Comparison of ENCODE assay signal across 8 mouse cellular contexts in the genomic region with DNA sequence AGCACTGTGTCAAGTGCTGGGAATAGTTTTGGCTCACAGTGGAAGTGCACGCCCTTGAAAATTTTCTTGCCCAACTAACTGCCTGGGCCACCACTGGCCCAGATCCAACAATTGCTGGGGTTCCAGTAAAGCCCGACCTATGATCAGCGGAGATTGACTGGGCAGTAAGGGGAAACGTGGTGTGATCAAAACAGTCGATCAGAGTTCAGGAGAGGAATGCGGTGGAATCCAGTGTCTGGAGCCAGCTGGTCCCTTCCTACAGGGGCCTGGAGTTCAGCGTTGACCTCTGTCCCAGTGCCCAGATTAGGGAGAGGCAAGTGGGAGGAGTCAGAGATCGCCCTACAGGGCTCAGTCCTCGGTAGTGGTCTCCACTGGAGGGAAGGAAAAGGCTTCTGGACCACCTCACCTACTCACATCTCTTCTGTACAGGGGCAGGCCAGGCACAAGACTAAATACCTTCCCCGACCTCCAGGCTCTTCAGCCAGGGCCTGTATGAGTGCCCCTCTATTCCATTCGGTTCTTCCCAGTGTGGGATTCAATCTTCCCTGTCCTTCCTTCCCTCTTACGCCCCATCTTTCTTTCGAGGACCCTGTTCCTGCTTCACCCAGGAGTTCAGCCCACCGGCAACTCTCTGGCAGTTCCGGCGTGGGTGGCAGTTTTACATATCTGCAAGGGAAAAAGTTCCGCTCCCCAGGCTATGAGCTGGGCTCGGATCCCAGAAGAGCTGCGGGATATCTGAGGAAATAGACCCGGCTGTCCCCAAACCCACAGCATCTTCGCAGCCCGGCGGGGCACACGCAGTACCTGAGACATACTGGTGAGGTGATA. TPM values are rescaled to one million over a fixed set of nuclear protein-coding genes. Genes with fewer than 3 reads are reported as not detected.
DNase-seq lines count a peak whose midpoint lies in the region; ATAC-seq lines count a peak whose summit lies in the region.

No protein-coding gene starts in this region.

- no peaks in the 10 kb centered on the region for H3K27me3 ChIP-seq in midbrain, embryonic 15.5 days (replicated peaks)

- H3K4me2 ChIP-seq in midbrain, embryonic 15.5 days, result peak overlapping the region; percentile 77

- peak overlapping the region; percentile 65 for H3K4me3 ChIP-seq in midbrain, embryonic 15.5 days

- peaks cover 21% of the 10 kb centered on the region for H3K4me1 ChIP-seq in midbrain, embryonic 15.5 days

- no peaks in the 10 kb centered on the region for H3K9me3 ChIP-seq in midbrain, embryonic 15.5 days

- peak; percentile 67 for ATAC-seq in midbrain, embryonic 15.5 days (replicated peaks)

- H3K9ac ChIP-seq in midbrain, embryonic 15.5 days, result peak overlapping the region; percentile 65

- peak overlapping the region; percentile 90 for H3K27ac ChIP-seq in midbrain, embryonic 15.5 days

- WGBS in midbrain, embryonic 15.5 days, result 4% methylated on average over 24 of the region's 24 CpGs

- H3K36me3 ChIP-seq in midbrain, embryonic 15.5 days (replicated peaks), result peaks cover 3% of the 10 kb centered on the region; the same call in 1 of the 2 replicates

- peak; percentile 32 for DNase-seq in right cerebral cortex, postnatal 4 days
- DNase-seq in right cerebral cortex, adult 2 months (ENCODE audit: low spot score in 2 of 2), result no peak
- DNase-seq in cerebellum, postnatal 14 days, result peak; percentile 49 to 60
- DNase-seq in gastrocnemius, adult 8-10 months (ENCODE audit: low spot score in 2 of 2), result peak; percentile 22 to 42
- peak; percentile 10 for DNase-seq in hindlimb bud, embryonic 11.5 days (ENCODE audit: extremely low spot score, low read depth, low spot score)
- DNase-seq in liver, result peak; percentile 60
- no peak for DNase-seq in B cell, adult 2 months

RNA-seq across cellular contexts. Expression of a gene that starts 0.5 kb away (rescaled TPM):
- total RNA-seq in gastrocnemius, adult 8-10 months (2022), result 100 to 1,000 TPM; 117 to 144 (median 142) TPM
- polyA plus RNA-seq in midbrain, embryonic 15.5 days (2015; fragmentation: Nextera tagmentation; extraction: Ambion mirVana), result 798 and 903 TPM in 2 replicates

RNA-seq across cellular contexts. Expression of a gene that starts 0.6 kb away (rescaled TPM):
- total RNA-seq in gastrocnemius, adult 8-10 months (2022), result 1 to 10 TPM; 3.6 to 5.2 (median 4.1) TPM
- polyA plus RNA-seq in midbrain, embryonic 15.5 days (2015; fragmentation: Nextera tagmentation; extraction: Ambion mirVana), result 14.2 and 16.0 TPM in 2 replicates

RNA-seq across cellular contexts. Expression of a gene that starts 46.5 kb away (rescaled TPM):
- total RNA-seq in gastrocnemius, adult 8-10 months (2022), result 10 to 100 TPM in 2 of 4 experiments, 1 to 10 TPM in 2; 7.0 to 17.1 (median 11.3) TPM
- polyA plus RNA-seq in midbrain, embryonic 15.5 days (2015; fragmentation: Nextera tagmentation; extraction: Ambion mirVana), result 7.6 and 9.6 TPM in 2 replicates

Comparison
In these comparisons a context has a peak if more than half of its experiments do, and no peak if none do; other contexts are left out.
1. DNase-seq: peak in right cerebral cortex, postnatal 4 days (single experiment), cerebellum, postnatal 14 days (2 of 2), gastrocnemius, adult 8-10 months (2 of 2), hindlimb bud, embryonic 11.5 days (single experiment) and liver (single experiment); none in right cerebral cortex, adult 2 months (0 of 2) and B cell, adult 2 months (0 of 2).